Mouse (Mus musculus): ENCODE data around the gene Hoxd1. TPM values are rescaled to one million over a fixed set of nuclear protein-coding genes. Genes with fewer than 3 reads are reported as not detected.

Hoxd1 gene
- polyA plus RNA-seq, 1 experiment from 2014 or later, result 0.61 TPM

DNA sequence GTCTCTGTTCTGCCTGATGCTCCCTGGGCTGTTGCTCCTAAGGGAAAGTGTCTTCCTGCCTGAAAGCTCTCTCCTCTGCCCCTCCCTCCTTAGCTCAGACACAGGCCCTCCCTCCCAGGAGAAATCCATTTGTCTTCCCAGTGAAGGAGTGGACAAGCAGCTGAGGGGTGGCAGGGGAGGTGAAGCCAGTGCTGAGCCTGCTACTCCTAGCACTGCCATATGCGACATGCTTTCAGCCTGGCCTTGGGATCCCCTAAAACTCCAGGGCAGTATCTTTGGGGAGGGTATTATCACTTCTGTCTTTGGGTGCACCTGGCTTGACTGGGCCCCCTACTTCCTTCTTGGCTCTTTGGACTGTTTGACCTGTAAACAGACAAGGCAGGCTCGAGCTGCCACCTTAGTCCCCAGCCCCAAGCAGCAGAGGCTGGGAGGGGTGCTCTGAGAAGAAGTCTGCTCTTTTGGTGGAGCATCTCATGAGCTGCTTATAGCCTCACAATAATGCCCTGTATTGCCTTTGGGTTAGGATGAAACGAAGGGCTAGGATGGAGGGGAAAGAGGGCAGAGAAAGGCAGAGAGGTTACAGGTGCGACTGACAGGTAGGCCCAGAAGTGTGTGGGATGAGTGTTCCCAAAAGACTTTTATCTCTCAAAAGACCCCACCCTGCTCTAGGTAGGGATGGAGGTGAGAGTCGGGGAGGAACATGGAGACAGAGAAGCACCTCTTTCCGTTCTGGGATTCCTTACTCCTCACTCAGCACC, 17.1 kb upstream of the Hoxd1 start:
- Histone ChIP-seq H3K4me1 (peaks cover 22% of the 10 kb centered on the region), H3K4me2 (replicated peaks) (no peak overlapping the region), H3K27me3 (peaks cover 99% of the 10 kb centered on the region), H3K27ac (no peak overlapping the region), H3K36me3 (no peaks in the 10 kb centered on the region), H3K4me3 (no peak overlapping the region), H3K9me3 (no peaks in the 10 kb centered on the region), H3K9ac (no peak overlapping the region)
- 18% methylated on average over 6 of the region's 6 CpGs for WGBS
- no peak for ATAC-seq (ENCODE audit: low FRiP score, low read depth)

DNA sequence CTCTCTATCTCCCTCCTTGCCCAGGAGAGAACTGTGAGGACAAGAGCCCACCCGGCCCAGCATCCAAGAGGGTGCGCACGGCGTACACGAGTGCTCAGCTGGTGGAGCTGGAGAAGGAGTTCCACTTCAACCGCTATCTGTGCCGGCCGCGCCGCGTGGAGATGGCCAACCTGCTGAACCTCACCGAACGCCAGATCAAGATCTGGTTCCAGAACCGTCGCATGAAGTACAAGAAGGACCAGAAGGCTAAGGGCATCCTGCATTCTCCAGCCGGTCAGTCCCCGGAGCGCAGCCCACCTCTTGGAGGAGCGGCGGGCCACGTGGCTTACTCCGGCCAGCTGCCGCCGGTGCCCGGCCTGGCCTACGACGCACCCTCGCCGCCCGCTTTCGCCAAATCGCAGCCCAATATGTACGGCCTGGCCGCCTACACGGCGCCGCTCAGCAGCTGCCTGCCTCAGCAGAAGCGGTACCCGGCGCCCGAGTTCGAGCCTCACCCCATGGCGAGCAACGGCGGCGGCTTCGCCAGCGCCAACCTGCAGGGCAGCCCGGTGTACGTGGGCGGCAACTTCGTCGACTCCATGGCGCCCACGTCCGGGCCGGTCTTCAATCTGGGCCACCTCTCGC, 16.4 kb upstream of the Hoxd1 start:
- peak overlapping the region; percentile 41 for H3K4me2 ChIP-seq (replicated peaks)
- no peaks in the 10 kb centered on the region for H3K9me3 ChIP-seq
- no peak overlapping the region for H3K9ac ChIP-seq
- H3K27me3 ChIP-seq, result peaks cover 99% of the 10 kb centered on the region
- H3K4me1 ChIP-seq, result peaks cover 21% of the 10 kb centered on the region
- H3K27ac ChIP-seq, result no peak overlapping the region
- no peaks in the 10 kb centered on the region for H3K36me3 ChIP-seq
- WGBS, result 5% methylated on average over 58 of the region's 58 CpGs
- ATAC-seq (ENCODE audit: low FRiP score, low read depth), result no peak
- peak overlapping the region; percentile 25 for H3K4me3 ChIP-seq

GRCm38 (mm10) chr2:74747006-74747405, 15.8 kb upstream of the Hoxd1 start:
- Histone ChIP-seq H3K27me3 (peaks cover 99% of the 10 kb centered on the region), H3K9ac (no peak overlapping the region), H3K36me3 (no peaks in the 10 kb centered on the region), H3K4me1 (peaks cover 21% of the 10 kb centered on the region), H3K9me3 (no peaks in the 10 kb centered on the region), H3K4me2 (replicated peaks) (peak overlapping the region; percentile 41), H3K4me3 (peak overlapping the region; percentile 25; the same call in 1 of the 2 replicates), H3K27ac (no peak overlapping the region)
- no peak for ATAC-seq (ENCODE audit: low FRiP score, low read depth)
- 6% methylated on average over 24 of the region's 24 CpGs for WGBS

DNA sequence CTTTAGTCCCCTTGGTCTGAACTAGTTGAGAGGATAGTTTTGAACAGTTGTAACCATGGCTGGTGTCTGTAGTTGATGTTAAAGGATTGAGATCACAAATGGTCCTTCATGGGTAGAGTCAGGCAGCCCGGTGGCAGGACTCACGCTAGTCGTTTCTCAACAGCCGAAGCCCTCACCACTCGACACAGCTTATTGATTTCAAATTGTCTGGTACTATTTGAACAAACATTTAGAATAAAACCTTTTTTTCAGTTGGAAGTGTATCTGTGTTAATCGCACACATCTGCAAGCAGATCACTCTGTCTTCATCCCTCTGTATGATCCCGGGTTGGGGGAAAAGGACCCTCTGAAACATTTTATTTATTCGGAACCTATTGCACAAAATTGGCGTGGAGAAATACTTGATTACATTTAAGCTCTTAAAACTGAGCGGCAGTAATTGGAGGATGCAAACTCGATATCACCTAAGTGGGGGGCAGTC, 15.1 kb upstream of the Hoxd1 start:
- ATAC-seq (ENCODE audit: low FRiP score, low read depth), result no peak
- peaks cover 26% of the 10 kb centered on the region for H3K4me1 ChIP-seq
- no peaks in the 10 kb centered on the region for H3K9me3 ChIP-seq
- H3K4me3 ChIP-seq, result no peak overlapping the region
- H3K36me3 ChIP-seq, result no peaks in the 10 kb centered on the region
- WGBS, result 19% methylated on average over 11 of the region's 11 CpGs
- peaks cover 99% of the 10 kb centered on the region for H3K27me3 ChIP-seq
- no peak overlapping the region for H3K9ac ChIP-seq
- no peak overlapping the region for H3K27ac ChIP-seq
- H3K4me2 ChIP-seq (replicated peaks), result no peak overlapping the region

- Histone ChIP-seq H3K4me1 (peaks cover 33% of the 10 kb centered on the region), H3K9ac (no peak overlapping the region), H3K36me3 (no peaks in the 10 kb centered on the region), H3K27me3 (peaks cover 100% of the 10 kb centered on the region), H3K9me3 (no peaks in the 10 kb centered on the region), H3K4me3 (no peak overlapping the region), H3K27ac (no peak overlapping the region), H3K4me2 (replicated peaks) (no peak overlapping the region)
- ATAC-seq (ENCODE audit: low FRiP score, low read depth), result no peak
- 18% methylated on average over 9 of the region's 9 CpGs for WGBS
These were observed 14.3 kb upstream of the Hoxd1 start for GRCm38 (mm10) chr2:74748436-74748995.

- no peaks in the 10 kb centered on the region for H3K36me3 ChIP-seq
- peak overlapping the region; percentile 36; the same call in 1 of the 2 replicates for H3K9ac ChIP-seq
- ATAC-seq (ENCODE audit: low FRiP score, low read depth), result peak; percentile 18; the same call in 1 of the 2 replicates
- peaks cover 33% of the 10 kb centered on the region for H3K4me1 ChIP-seq
- no peak overlapping the region for H3K27ac ChIP-seq
- peak overlapping the region; percentile 67 for H3K4me2 ChIP-seq (replicated peaks)
- WGBS, result under 1% methylated on average over 47 of the region's 47 CpGs
- peak overlapping the region; percentile 37 for H3K4me3 ChIP-seq
- no peaks in the 10 kb centered on the region for H3K9me3 ChIP-seq
- peaks cover 100% of the 10 kb centered on the region for H3K27me3 ChIP-seq
These were observed 13.3 kb upstream of the Hoxd1 start for GRCm38 (mm10) chr2:74749337-74750121.

DNA sequence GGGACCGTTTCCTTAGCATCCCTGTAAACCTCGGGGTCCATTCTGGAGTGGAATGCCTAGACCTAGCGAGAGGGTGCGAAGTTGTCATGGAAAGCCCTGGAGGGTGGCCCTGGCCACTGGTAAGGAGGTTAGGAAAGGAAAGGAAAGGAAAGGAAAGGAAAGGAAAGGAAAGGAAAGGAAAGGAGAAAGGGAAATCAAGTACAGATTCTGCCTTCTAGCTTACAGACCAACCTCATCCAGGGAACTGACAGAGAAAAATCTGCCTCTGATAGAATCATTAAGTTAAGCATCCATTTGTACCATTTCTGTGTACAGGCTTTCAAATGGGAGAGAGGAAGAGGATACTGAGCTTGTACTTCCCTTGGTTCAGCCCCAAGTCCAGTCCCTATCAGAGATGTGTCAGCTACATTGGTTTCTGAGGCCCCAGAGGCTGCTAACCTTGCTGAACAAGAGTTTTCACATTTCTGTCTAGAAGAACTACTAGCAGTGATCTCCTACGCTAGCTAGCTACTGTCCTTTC, 12.0 kb upstream of the Hoxd1 start:
- H3K9me3 ChIP-seq, result no peaks in the 10 kb centered on the region
- H3K4me1 ChIP-seq, result peaks cover 33% of the 10 kb centered on the region
- no peak overlapping the region for H3K27ac ChIP-seq
- H3K9ac ChIP-seq, result no peak overlapping the region
- H3K4me3 ChIP-seq, result no peak overlapping the region
- ATAC-seq (ENCODE audit: low FRiP score, low read depth), result no peak
- no peaks in the 10 kb centered on the region for H3K36me3 ChIP-seq
- no peak overlapping the region for H3K4me2 ChIP-seq (replicated peaks)
- 53% methylated on average over 5 of the region's 5 CpGs for WGBS
- peaks cover 100% of the 10 kb centered on the region for H3K27me3 ChIP-seq

- Histone ChIP-seq H3K4me2 (replicated peaks) (no peak overlapping the region), H3K27me3 (peaks cover 98% of the 10 kb centered on the region), H3K9me3 (no peaks in the 10 kb centered on the region), H3K9ac (no peak overlapping the region), H3K4me3 (no peak overlapping the region), H3K36me3 (no peaks in the 10 kb centered on the region), H3K4me1 (peaks cover 26% of the 10 kb centered on the region), H3K27ac (no peak overlapping the region)
- 88% methylated on average over 1 of the region's 1 CpGs for WGBS
- no peak for ATAC-seq (ENCODE audit: low FRiP score, low read depth)
These were observed 10.9 kb upstream of the Hoxd1 start for GRCm38 (mm10) chr2:74751861-74752260.

- ATAC-seq (ENCODE audit: low FRiP score, low read depth), result no peak
- no peak overlapping the region for H3K27ac ChIP-seq
- H3K4me1 ChIP-seq, result peaks cover 25% of the 10 kb centered on the region
- H3K36me3 ChIP-seq, result no peaks in the 10 kb centered on the region
- no peaks in the 10 kb centered on the region for H3K9me3 ChIP-seq
- WGBS, result 4% methylated on average over 44 of the region's 45 CpGs
- H3K9ac ChIP-seq, result peak overlapping the region; percentile 61
- peaks cover 96% of the 10 kb centered on the region for H3K27me3 ChIP-seq
- H3K4me3 ChIP-seq, result peak overlapping the region; percentile 41
- H3K4me2 ChIP-seq (replicated peaks), result peak overlapping the region; percentile 66
These were observed 10.2 kb upstream of the Hoxd1 start for GRCm38 (mm10) chr2:74752431-74753174.

- Histone ChIP-seq H3K36me3 (no peaks in the 10 kb centered on the region), H3K27me3 (peaks cover 96% of the 10 kb centered on the region), H3K9me3 (no peaks in the 10 kb centered on the region), H3K4me1 (peaks cover 25% of the 10 kb centered on the region), H3K9ac (peak overlapping the region; percentile 61), H3K4me2 (replicated peaks) (peak overlapping the region; percentile 66), H3K4me3 (peak overlapping the region; percentile 41), H3K27ac (no peak overlapping the region)
- 0 out of 2 replicates have a peak, but pooled peaks have one; percentile 11 for ATAC-seq (ENCODE audit: low FRiP score, low read depth)
- WGBS, result under 1% methylated on average over 25 of the region's 25 CpGs
These were observed 9.6 kb upstream of the Hoxd1 start for GRCm38 (mm10) chr2:74753175-74753523.

DNA sequence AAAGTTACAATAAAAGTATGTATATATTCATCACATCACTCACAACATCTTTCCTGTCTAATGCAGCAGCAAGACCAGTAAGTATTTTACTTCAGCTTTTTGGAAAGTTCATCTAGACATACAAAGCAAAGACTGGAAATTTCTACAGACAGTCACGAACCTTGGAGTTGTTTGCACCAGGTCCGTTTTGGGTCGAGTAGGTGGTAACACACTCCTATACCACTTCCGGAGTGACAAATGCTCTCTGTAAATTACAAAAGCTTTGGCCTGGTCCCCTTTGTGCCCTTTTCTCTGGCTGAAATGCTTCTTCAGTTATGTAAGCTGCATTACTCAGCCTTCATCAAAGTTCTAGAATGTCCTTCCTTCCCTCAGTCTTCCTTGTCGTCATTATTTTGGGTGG, 9.1 kb upstream of the Hoxd1 start:
- H3K4me2 ChIP-seq (replicated peaks), result peak overlapping the region; percentile 66; the same call in 1 of the 2 replicates
- H3K36me3 ChIP-seq, result no peaks in the 10 kb centered on the region
- H3K9ac ChIP-seq, result no peak overlapping the region
- no peak overlapping the region for H3K27ac ChIP-seq
- no peaks in the 10 kb centered on the region for H3K9me3 ChIP-seq
- no peak for ATAC-seq (ENCODE audit: low FRiP score, low read depth)
- 34% methylated on average over 5 of the region's 5 CpGs for WGBS
- H3K4me1 ChIP-seq, result peaks cover 25% of the 10 kb centered on the region
- no peak overlapping the region for H3K4me3 ChIP-seq
- peaks cover 96% of the 10 kb centered on the region for H3K27me3 ChIP-seq
